Mouse (Mus musculus): ENCODE results near the gene Ltbp1. TPM values are rescaled to one million over a fixed set of nuclear protein-coding genes. Genes with fewer than 3 reads are reported as not detected.

The Ltbp1 gene
- polyA plus RNA-seq, 1 experiment from 2014 or later = 14.2 TPM

GRCm38 (mm10) chr17:75238655-75239054 is 233.3 kb downstream of the Ltbp1 start:
- H3K9me3 ChIP-seq (replicated peaks; ENCODE audit: control insufficient read depth, low read length) = no peaks in the 10 kb centered on the region

GRCm38 (mm10) chr17:75239545-75239944 is 234.2 kb downstream of the Ltbp1 start:
- H3K9me3 ChIP-seq (replicated peaks; ENCODE audit: control insufficient read depth, low read length) = no peaks in the 10 kb centered on the region
- no peaks in the 10 kb centered on the region for H3K36me3 ChIP-seq (replicated peaks; ENCODE audit: control insufficient read depth, insufficient read depth, low read depth, low read length)
- H3K27me3 ChIP-seq (ENCODE audit: control insufficient read depth, insufficient read depth, low read length) = no peaks in the 10 kb centered on the region
- DNase-seq (ENCODE audit: low spot score) (peak; percentile 44), ATAC-seq (replicated peaks; ENCODE audit: insufficient number of reproducible peaks, low FRiP score, low TSS enrichment, low read depth) (no peak)
- WGBS = 57% methylated on average over 3 of the region's 3 CpGs
- no peak overlapping the region for H3K9ac ChIP-seq (replicated peaks; ENCODE audit: low read length)
- no peak overlapping the region for H3K4me3 ChIP-seq (ENCODE audit: low read depth, low read length)
- no peak overlapping the region for H3K4me2 ChIP-seq (ENCODE audit: low read depth, low read length)
- no peak overlapping the region for H3K27ac ChIP-seq (replicated peaks; ENCODE audit: low read depth, low read length)
- no peaks in the 10 kb centered on the region for H3K4me1 ChIP-seq (ENCODE audit: control insufficient read depth, insufficient read depth, low read length)

More at GRCm38 (mm10) chr17:75238655-75239054, 233.3 kb downstream of the Ltbp1 start:
- no peaks in the 10 kb centered on the region for H3K4me1 ChIP-seq (ENCODE audit: control insufficient read depth, insufficient read depth, low read length)
- no peak overlapping the region for H3K9ac ChIP-seq (replicated peaks; ENCODE audit: low read length)
- H3K4me2 ChIP-seq (ENCODE audit: low read depth, low read length) = no peak overlapping the region
- ATAC-seq (replicated peaks; ENCODE audit: insufficient number of reproducible peaks, low FRiP score, low TSS enrichment, low read depth) (no peak), DNase-seq (ENCODE audit: low spot score) (no peak)
- no peaks in the 10 kb centered on the region for H3K36me3 ChIP-seq (replicated peaks; ENCODE audit: control insufficient read depth, insufficient read depth, low read depth, low read length)
- WGBS = 89% methylated on average over 2 of the region's 2 CpGs
- H3K27me3 ChIP-seq (ENCODE audit: control insufficient read depth, insufficient read depth, low read length) = no peaks in the 10 kb centered on the region
- no peak overlapping the region for H3K27ac ChIP-seq (replicated peaks; ENCODE audit: low read depth, low read length)
- no peak overlapping the region for H3K4me3 ChIP-seq (ENCODE audit: low read depth, low read length)

- Histone ChIP-seq H3K4me2 (ENCODE audit: low read depth, low read length) (no peak overlapping the region), H3K4me3 (ENCODE audit: low read depth, low read length) (no peak overlapping the region), H3K9me3 (replicated peaks; ENCODE audit: control insufficient read depth, low read length) (no peaks in the 10 kb centered on the region), H3K36me3 (replicated peaks; ENCODE audit: control insufficient read depth, insufficient read depth, low read depth, low read length) (no peaks in the 10 kb centered on the region), H3K27ac (replicated peaks; ENCODE audit: low read depth, low read length) (no peak overlapping the region), H3K9ac (replicated peaks; ENCODE audit: low read length) (no peak overlapping the region), H3K4me1 (ENCODE audit: control insufficient read depth, insufficient read depth, low read length) (no peaks in the 10 kb centered on the region), H3K27me3 (ENCODE audit: control insufficient read depth, insufficient read depth, low read length) (no peaks in the 10 kb centered on the region)
- ATAC-seq (replicated peaks; ENCODE audit: insufficient number of reproducible peaks, low FRiP score, low TSS enrichment, low read depth) = no peak
- 92% methylated on average over 1 of the region's 1 CpGs for WGBS
- DNase-seq (ENCODE audit: low spot score) = no peak
Measured at GRCm38 (mm10) chr17:75242086-75242485, 236.7 kb downstream of the Ltbp1 start.

- Histone ChIP-seq H3K4me1 (ENCODE audit: control insufficient read depth, insufficient read depth, low read length) (no peaks in the 10 kb centered on the region), H3K9ac (replicated peaks; ENCODE audit: low read length) (no peak overlapping the region), H3K9me3 (replicated peaks; ENCODE audit: control insufficient read depth, low read length) (no peaks in the 10 kb centered on the region), H3K36me3 (replicated peaks; ENCODE audit: control insufficient read depth, insufficient read depth, low read depth, low read length) (no peaks in the 10 kb centered on the region), H3K4me3 (ENCODE audit: low read depth, low read length) (no peak overlapping the region), H3K27ac (replicated peaks; ENCODE audit: low read depth, low read length) (no peak overlapping the region), H3K4me2 (ENCODE audit: low read depth, low read length) (no peak overlapping the region), H3K27me3 (ENCODE audit: control insufficient read depth, insufficient read depth, low read length) (no peaks in the 10 kb centered on the region)
- DNase-seq (ENCODE audit: low spot score) (no peak), ATAC-seq (replicated peaks; ENCODE audit: insufficient number of reproducible peaks, low FRiP score, low TSS enrichment, low read depth) (no peak)
- 85% methylated on average over 1 of the region's 1 CpGs for WGBS
Measured at GRCm38 (mm10) chr17:75243221-75243620, 237.9 kb downstream of the Ltbp1 start.

GRCm38 (mm10) chr17:75244148-75244547 is 238.8 kb downstream of the Ltbp1 start:
- Histone ChIP-seq H3K36me3 (replicated peaks; ENCODE audit: control insufficient read depth, insufficient read depth, low read depth, low read length) (no peaks in the 10 kb centered on the region), H3K4me3 (ENCODE audit: low read depth, low read length) (no peak overlapping the region), H3K4me1 (ENCODE audit: control insufficient read depth, insufficient read depth, low read length) (no peaks in the 10 kb centered on the region), H3K27ac (replicated peaks; ENCODE audit: low read depth, low read length) (no peak overlapping the region), H3K9ac (replicated peaks; ENCODE audit: low read length) (no peak overlapping the region), H3K9me3 (replicated peaks; ENCODE audit: control insufficient read depth, low read length) (no peaks in the 10 kb centered on the region), H3K27me3 (ENCODE audit: control insufficient read depth, insufficient read depth, low read length) (no peaks in the 10 kb centered on the region), H3K4me2 (ENCODE audit: low read depth, low read length) (no peak overlapping the region)
- WGBS = 92% methylated on average over 3 of the region's 3 CpGs
- DNase-seq (ENCODE audit: low spot score) (no peak), ATAC-seq (replicated peaks; ENCODE audit: insufficient number of reproducible peaks, low FRiP score, low TSS enrichment, low read depth) (no peak)

- H3K9me3 ChIP-seq (replicated peaks; ENCODE audit: control insufficient read depth, low read length) = no peaks in the 10 kb centered on the region
- H3K4me1 ChIP-seq (ENCODE audit: control insufficient read depth, insufficient read depth, low read length) = no peaks in the 10 kb centered on the region
- 93% methylated on average over 7 of the region's 7 CpGs for WGBS
- no peak overlapping the region for H3K27ac ChIP-seq (replicated peaks; ENCODE audit: low read depth, low read length)
- H3K36me3 ChIP-seq (replicated peaks; ENCODE audit: control insufficient read depth, insufficient read depth, low read depth, low read length) = no peaks in the 10 kb centered on the region
- no peak overlapping the region for H3K9ac ChIP-seq (replicated peaks; ENCODE audit: low read length)
- ATAC-seq (replicated peaks; ENCODE audit: insufficient number of reproducible peaks, low FRiP score, low TSS enrichment, low read depth) = no peak
- H3K4me2 ChIP-seq (ENCODE audit: low read depth, low read length) = no peak overlapping the region
- no peaks in the 10 kb centered on the region for H3K27me3 ChIP-seq (ENCODE audit: control insufficient read depth, insufficient read depth, low read length)
- H3K4me3 ChIP-seq (ENCODE audit: low read depth, low read length) = no peak overlapping the region
- DNase-seq (ENCODE audit: low spot score) = no peak
Measured at GRCm38 (mm10) chr17:75245085-75245484, 239.7 kb downstream of the Ltbp1 start.

- DNase-seq (ENCODE audit: low spot score) = no peak
- H3K4me3 ChIP-seq (ENCODE audit: low read depth, low read length) = no peak overlapping the region
- WGBS = 69% methylated on average over 10 of the region's 10 CpGs
- H3K27me3 ChIP-seq (ENCODE audit: control insufficient read depth, insufficient read depth, low read length) = no peaks in the 10 kb centered on the region
- no peak overlapping the region for H3K27ac ChIP-seq (replicated peaks; ENCODE audit: low read depth, low read length)
- no peak overlapping the region for H3K4me2 ChIP-seq (ENCODE audit: low read depth, low read length)
- H3K9me3 ChIP-seq (replicated peaks; ENCODE audit: control insufficient read depth, low read length) = no peaks in the 10 kb centered on the region
- no peak for ATAC-seq (replicated peaks; ENCODE audit: insufficient number of reproducible peaks, low FRiP score, low TSS enrichment, low read depth)
- no peaks in the 10 kb centered on the region for H3K36me3 ChIP-seq (replicated peaks; ENCODE audit: control insufficient read depth, insufficient read depth, low read depth, low read length)
- no peaks in the 10 kb centered on the region for H3K4me1 ChIP-seq (ENCODE audit: control insufficient read depth, insufficient read depth, low read length)
- no peak overlapping the region for H3K9ac ChIP-seq (replicated peaks; ENCODE audit: low read length)
Measured at GRCm38 (mm10) chr17:75248632-75249031, 243.3 kb downstream of the Ltbp1 start.

- Histone ChIP-seq H3K27ac (replicated peaks; ENCODE audit: low read depth, low read length) (no peak overlapping the region), H3K4me3 (ENCODE audit: low read depth, low read length) (no peak overlapping the region), H3K36me3 (replicated peaks; ENCODE audit: control insufficient read depth, insufficient read depth, low read depth, low read length) (no peaks in the 10 kb centered on the region), H3K27me3 (ENCODE audit: control insufficient read depth, insufficient read depth, low read length) (no peaks in the 10 kb centered on the region), H3K4me1 (ENCODE audit: control insufficient read depth, insufficient read depth, low read length) (no peaks in the 10 kb centered on the region), H3K9ac (replicated peaks; ENCODE audit: low read length) (no peak overlapping the region), H3K4me2 (ENCODE audit: low read depth, low read length) (no peak overlapping the region), H3K9me3 (replicated peaks; ENCODE audit: control insufficient read depth, low read length) (no peaks in the 10 kb centered on the region)
- no peak for DNase-seq (ENCODE audit: low spot score)
- ATAC-seq (replicated peaks; ENCODE audit: insufficient number of reproducible peaks, low FRiP score, low TSS enrichment, low read depth) = no peak
- 78% methylated on average over 6 of the region's 6 CpGs for WGBS
Measured at GRCm38 (mm10) chr17:75250571-75250970, 245.2 kb downstream of the Ltbp1 start.

All from embryonic facial prominence, embryonic 11.5 days (tissue).